Mouse (Mus musculus): ENCODE data around the gene Cmtm8.

The Cmtm8 gene

GRCm38 (mm10) chr9:114785432-114786125 is 58.4 kb downstream of the Cmtm8 start:
- peak; percentile 48 for DNase-seq (ENCODE audit: low spot score)

- peak; percentile 87 for DNase-seq (ENCODE audit: low spot score)
Measured at GRCm38 (mm10) chr9:114781526-114782212, 62.3 kb downstream of the Cmtm8 start, which contains the start of gene Cmtm7. TSS of gene Cmtm7 (minus strand) at chr9:114781856.

- DNase-seq (ENCODE audit: low spot score) = peak; percentile 64
Measured at GRCm38 (mm10) chr9:114780746-114781525, 63.0 kb downstream of the Cmtm8 start.

- DNase-seq (ENCODE audit: low spot score) = no peak
Measured at GRCm38 (mm10) chr9:114779984-114780745, 63.8 kb downstream of the Cmtm8 start.

GRCm38 (mm10) chr9:114778877-114779276 is 65.1 kb downstream of the Cmtm8 start:
- DNase-seq (ENCODE audit: low spot score) = no peak

GRCm38 (mm10) chr9:114778047-114778390 is 65.9 kb downstream of the Cmtm8 start:
- no peak for DNase-seq (ENCODE audit: low spot score)

- DNase-seq (ENCODE audit: low spot score) = no peak
Measured at GRCm38 (mm10) chr9:114777178-114778046, 66.5 kb downstream of the Cmtm8 start.

- no peak for DNase-seq (ENCODE audit: low spot score)
Measured at GRCm38 (mm10) chr9:114776361-114776760, 67.6 kb downstream of the Cmtm8 start.

- no peak for DNase-seq (ENCODE audit: low spot score)
Measured at GRCm38 (mm10) chr9:114775272-114775671, 68.7 kb downstream of the Cmtm8 start.

GRCm38 (mm10) chr9:114774629-114775028 is 69.3 kb downstream of the Cmtm8 start:
- DNase-seq (ENCODE audit: low spot score) = no peak

- DNase-seq (ENCODE audit: low spot score) = no peak
Measured at GRCm38 (mm10) chr9:114771565-114771964, 72.4 kb downstream of the Cmtm8 start.

GRCm38 (mm10) chr9:114770224-114770623 is 73.7 kb downstream of the Cmtm8 start:
- DNase-seq (ENCODE audit: low spot score) = no peak

GRCm38 (mm10) chr9:114768066-114768465 is 75.9 kb downstream of the Cmtm8 start:
- DNase-seq (ENCODE audit: low spot score) = no peak

GRCm38 (mm10) chr9:114767507-114767906 is 76.4 kb downstream of the Cmtm8 start:
- DNase-seq (ENCODE audit: low spot score) = no peak

- DNase-seq (ENCODE audit: low spot score) = no peak
Measured at GRCm38 (mm10) chr9:114767030-114767429, 76.9 kb downstream of the Cmtm8 start.

- peak; percentile 24 for DNase-seq (ENCODE audit: low spot score)
Measured at GRCm38 (mm10) chr9:114763341-114763740, 80.6 kb downstream of the Cmtm8 start.

GRCm38 (mm10) chr9:114761848-114762247 is 82.1 kb downstream of the Cmtm8 start:
- no peak for DNase-seq (ENCODE audit: low spot score)

- no peak for DNase-seq (ENCODE audit: low spot score)
Measured at GRCm38 (mm10) chr9:114760353-114760752, 83.6 kb downstream of the Cmtm8 start.

GRCm38 (mm10) chr9:114759886-114760285 is 84.1 kb downstream of the Cmtm8 start:
- DNase-seq (ENCODE audit: low spot score) = no peak

GRCm38 (mm10) chr9:114758801-114759200 is 85.2 kb downstream of the Cmtm8 start:
- no peak for DNase-seq (ENCODE audit: low spot score)

GRCm38 (mm10) chr9:114758272-114758671 is 85.7 kb downstream of the Cmtm8 start:
- DNase-seq (ENCODE audit: low spot score) = no peak

Measured in yolk sac, embryonic 10.5 days (tissue).